Mouse (Mus musculus) C2C12 (cell line): ENCODE results near the gene Rassf8. TPM values are rescaled to one million over a fixed set of nuclear protein-coding genes. Genes with fewer than 3 reads are reported as not detected.

Experiments
- H3K27me3 ChIP-seq: one replicate; pipeline ENCODE4 v1.6.1; 2011; ENCODE audit not compliant: control insufficient read depth, insufficient read depth, insufficient read length
- H3K36me3 ChIP-seq: one replicate; pipeline ENCODE4 v1.6.1; 2011; ENCODE audit not compliant: control insufficient read depth, insufficient read depth
- H3K4me3 ChIP-seq: one replicate; pipeline ENCODE4 v1.5.1; 2011; ENCODE audit warnings: mild to moderate bottlenecking, control low read depth; ENCODE audit not compliant: poor library complexity, insufficient read depth, severe bottlenecking
- H3K79me2 ChIP-seq: one replicate; pipeline ENCODE4 v1.6.1; 2011; ENCODE audit not compliant: control insufficient read depth, insufficient read depth
- H3K79me3 ChIP-seq: one replicate; pipeline ENCODE4 v1.6.1; 2011; ENCODE audit warnings: low read depth, control low read depth
- H3ac ChIP-seq: one replicate; pipeline ENCODE3; 2011; ENCODE audit warnings: low read depth; ENCODE audit not compliant: control insufficient read depth, insufficient read length
- CEBPB ChIP-seq: IDR thresholded peaks from one replicate; pipeline ENCODE4 v1.6.1; 2011; ENCODE audit warnings: low read depth, mild to moderate bottlenecking, control low read depth, moderate library complexity
- CTCF ChIP-seq: IDR thresholded peaks from one replicate; pipeline ENCODE4 v1.5.1; 2011; ENCODE audit not compliant: control insufficient read depth, insufficient read depth, insufficient read length
- FOSL1 ChIP-seq: IDR thresholded peaks from one replicate; pipeline ENCODE4 v1.8.0; 2011; ENCODE audit warnings: mild to moderate bottlenecking, low read length; ENCODE audit not compliant: poor library complexity, insufficient read depth, severe bottlenecking
- MAX ChIP-seq: IDR thresholded peaks from one replicate; pipeline ENCODE4 v1.6.1; 2011; ENCODE audit warnings: mild to moderate bottlenecking, control low read depth
- MYOD1 ChIP-seq: IDR thresholded peaks from one replicate; pipeline ENCODE4 v1.6.1; 2011; ENCODE audit warnings: low read depth; ENCODE audit not compliant: control insufficient read depth, insufficient read length
- MYOG ChIP-seq: IDR thresholded peaks from one replicate; pipeline ENCODE4 v1.6.1; 2011; ENCODE audit not compliant: control insufficient read depth, insufficient read length; ENCODE audit errors: extremely low read depth
- USF1 ChIP-seq: IDR thresholded peaks from one replicate; pipeline ENCODE4 v1.6.1; 2011; ENCODE audit warnings: low read depth, mild to moderate bottlenecking, control low read depth, moderate library complexity
- polyA plus RNA-seq: library from polyadenylated mRNA; unstranded; fragments of >200 nt; fragmentation: generic; extraction: Trizol; gene quantifications from one replicate; pipeline ENCODE4 v1.2.1, GENCODE M21; 2012; ENCODE audit warnings: missing spikeins

The Rassf8 gene
- polyA plus RNA-seq, 1 experiment, result 7.3 TPM

- no peak overlapping the region for H3K4me3 ChIP-seq
- TF ChIP-seq USF1, result no peak
- no peak for TF ChIP-seq MYOD1
- no peak for TF ChIP-seq CEBPB
- no peak for TF ChIP-seq MYOG
- no peak for TF ChIP-seq FOSL1
- TF ChIP-seq CTCF, result no peak
- no peak for TF ChIP-seq MAX
- no peaks in the 10 kb centered on the region for H3K79me2 ChIP-seq
- H3ac ChIP-seq, result no peak overlapping the region
- no peaks in the 10 kb centered on the region for H3K27me3 ChIP-seq
- no peaks in the 10 kb centered on the region for H3K36me3 ChIP-seq
- no peaks in the 10 kb centered on the region for H3K79me3 ChIP-seq
These were observed 27.9 kb downstream of the Rassf8 start for GRCm38 (mm10) chr6:145774436-145774835.

GRCm38 (mm10) chr6:145776241-145776640 is 29.7 kb downstream of the Rassf8 start:
- H3K4me3 ChIP-seq, result no peak overlapping the region
- H3K36me3 ChIP-seq, result no peaks in the 10 kb centered on the region
- H3K79me2 ChIP-seq, result no peaks in the 10 kb centered on the region
- no peaks in the 10 kb centered on the region for H3K79me3 ChIP-seq
- TF ChIP-seq MYOD1, result no peak
- no peak for TF ChIP-seq USF1
- no peak for TF ChIP-seq MYOG
- TF ChIP-seq CTCF, result no peak
- TF ChIP-seq MAX, result no peak
- TF ChIP-seq FOSL1, result no peak
- no peak for TF ChIP-seq CEBPB
- no peaks in the 10 kb centered on the region for H3K27me3 ChIP-seq
- no peak overlapping the region for H3ac ChIP-seq

- Histone ChIP-seq H3K36me3 (no peaks in the 10 kb centered on the region), H3K27me3 (no peaks in the 10 kb centered on the region), H3K79me2 (peaks cover 4% of the 10 kb centered on the region), H3K79me3 (no peaks in the 10 kb centered on the region), H3K4me3 (no peak overlapping the region), H3ac (no peak overlapping the region)
- no peak for TF ChIP-seq MYOD1
- no peak for TF ChIP-seq FOSL1
- TF ChIP-seq CTCF, result no peak
These were observed 32.8 kb downstream of the Rassf8 start for GRCm38 (mm10) chr6:145779383-145779782.

GRCm38 (mm10) chr6:145780180-145780802 is 33.7 kb downstream of the Rassf8 start:
- no peak for TF ChIP-seq USF1
- TF ChIP-seq MAX, result no peak
- TF ChIP-seq MYOD1, result no peak
- TF ChIP-seq CEBPB, result no peak
- Histone ChIP-seq H3ac (no peak overlapping the region), H3K36me3 (no peaks in the 10 kb centered on the region), H3K79me2 (peaks cover 4% of the 10 kb centered on the region), H3K79me3 (no peaks in the 10 kb centered on the region), H3K4me3 (no peak overlapping the region), H3K27me3 (no peaks in the 10 kb centered on the region)

GRCm38 (mm10) chr6:145781256-145781655 is 34.7 kb downstream of the Rassf8 start:
- peaks cover 4% of the 10 kb centered on the region for H3K79me2 ChIP-seq
- H3K36me3 ChIP-seq, result no peaks in the 10 kb centered on the region
- H3K79me3 ChIP-seq, result no peaks in the 10 kb centered on the region
- no peak overlapping the region for H3K4me3 ChIP-seq
- no peak for TF ChIP-seq FOSL1
- TF ChIP-seq MAX, result no peak
- TF ChIP-seq MYOG, result no peak
- TF ChIP-seq CTCF, result no peak
- no peak for TF ChIP-seq USF1
- TF ChIP-seq MYOD1, result no peak
- no peak for TF ChIP-seq CEBPB
- H3ac ChIP-seq, result no peak overlapping the region
- no peaks in the 10 kb centered on the region for H3K27me3 ChIP-seq

- no peaks in the 10 kb centered on the region for H3K79me3 ChIP-seq
- peaks cover 4% of the 10 kb centered on the region for H3K79me2 ChIP-seq
- no peaks in the 10 kb centered on the region for H3K36me3 ChIP-seq
- TF ChIP-seq USF1 (no peak), FOSL1 (no peak), MYOG (no peak), MYOD1 (no peak), CTCF (no peak)
- H3K4me3 ChIP-seq, result no peak overlapping the region
- H3ac ChIP-seq, result no peak overlapping the region
- H3K27me3 ChIP-seq, result no peaks in the 10 kb centered on the region
These were observed 35.4 kb downstream of the Rassf8 start for GRCm38 (mm10) chr6:145781966-145782365.

- no peaks in the 10 kb centered on the region for H3K79me2 ChIP-seq
- H3K79me3 ChIP-seq, result no peaks in the 10 kb centered on the region
- no peak overlapping the region for H3K4me3 ChIP-seq
- H3K27me3 ChIP-seq, result no peaks in the 10 kb centered on the region
- H3K36me3 ChIP-seq, result no peaks in the 10 kb centered on the region
- no peak for TF ChIP-seq MAX
- no peak for TF ChIP-seq USF1
- no peak for TF ChIP-seq MYOD1
- TF ChIP-seq CTCF, result no peak
- no peak for TF ChIP-seq CEBPB
- TF ChIP-seq FOSL1, result no peak
- TF ChIP-seq MYOG, result no peak
- H3ac ChIP-seq, result no peak overlapping the region
These were observed 40.8 kb downstream of the Rassf8 start for GRCm38 (mm10) chr6:145787311-145787710.
